Mouse (Mus musculus) lung, postnatal 25 days (tissue): ENCODE results near the gene Wdr43.

ENCODE experiments used
- DNase-seq: peaks from one replicate; pipeline ENCODE4 v3.0.0; 2022; ENCODE audit warnings: low spot score

Wdr43 gene

DNA sequence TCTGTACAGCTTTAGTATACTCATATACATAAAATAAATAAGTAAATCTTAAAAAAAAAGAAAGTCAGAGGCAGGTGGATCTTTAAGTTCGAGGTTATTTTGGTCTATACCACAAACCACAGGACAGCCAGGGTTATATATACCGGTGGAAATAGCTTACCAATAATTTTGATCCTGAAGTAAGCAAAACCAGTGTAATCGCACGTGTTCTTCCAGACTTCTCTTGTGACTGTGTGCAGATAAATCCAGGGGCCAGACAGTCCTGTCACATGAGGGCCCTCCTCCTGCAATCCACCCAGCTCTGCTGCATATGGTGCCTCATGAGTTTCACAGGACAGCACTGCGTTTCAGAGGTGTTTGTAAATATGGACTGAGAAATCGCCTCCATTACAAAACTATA is 47.8 kb downstream of the Wdr43 start:
- no peak for DNase-seq

DNA sequence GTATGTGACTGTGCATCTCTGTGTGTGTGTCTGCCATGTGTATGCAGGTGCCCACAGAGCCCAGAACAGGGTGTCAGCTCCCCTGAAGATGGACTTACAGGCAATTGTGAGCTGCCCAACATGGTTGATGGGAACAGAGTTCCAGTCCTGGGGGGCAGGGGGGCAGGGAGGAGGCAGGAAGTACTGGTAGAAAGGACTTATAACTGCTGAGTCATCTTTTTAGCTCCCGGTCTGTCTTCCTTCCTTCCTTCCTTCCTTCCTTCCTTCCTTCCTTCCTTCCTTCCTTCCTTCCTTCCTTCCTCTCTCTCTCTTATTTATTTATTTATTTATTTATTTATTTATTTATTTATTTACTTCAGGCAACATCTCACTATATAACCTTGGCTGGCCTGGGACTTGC is 48.5 kb downstream of the Wdr43 start:
- no peak for DNase-seq

DNA sequence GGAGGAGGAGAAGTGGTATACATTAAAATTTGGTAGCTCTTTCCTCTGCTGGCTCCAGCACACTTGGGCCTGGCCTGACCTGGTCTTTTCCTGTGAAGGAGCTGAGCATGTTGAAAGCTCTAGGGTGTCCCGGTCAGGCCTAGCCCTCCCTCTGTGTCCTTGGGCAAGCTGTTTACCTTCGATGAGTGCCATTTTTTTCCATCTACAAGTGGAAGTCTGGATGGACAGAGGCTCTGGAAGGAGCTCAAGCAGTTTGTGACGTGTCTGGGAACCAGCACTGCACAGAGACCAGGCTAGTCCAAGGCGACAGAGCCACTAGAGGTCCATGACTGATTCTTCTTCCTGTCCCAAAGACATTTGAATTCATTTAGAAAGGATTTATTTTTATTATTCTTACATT is 49.5 kb downstream of the Wdr43 start:
- peak; percentile 74 for DNase-seq

DNA sequence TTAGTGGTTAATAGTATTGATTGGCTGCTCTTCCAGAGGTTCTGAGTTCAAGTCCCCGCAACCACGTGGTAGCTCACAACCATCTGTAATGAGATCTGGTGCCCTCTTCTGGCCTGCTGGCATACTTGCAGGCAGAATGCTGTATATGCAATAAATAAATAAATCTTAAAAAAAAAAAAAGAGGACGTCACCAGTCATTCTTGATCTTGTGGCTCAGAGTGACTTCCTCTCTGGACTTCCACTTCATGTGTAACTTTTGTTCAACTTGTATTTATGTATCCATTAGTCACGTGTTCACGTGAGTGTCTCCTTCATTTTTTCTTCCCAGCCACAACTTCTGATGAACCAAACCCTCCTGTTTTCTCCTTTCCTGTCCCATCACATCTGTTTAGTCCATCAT is 53.8 kb downstream of the Wdr43 start:
- no peak for DNase-seq

DNA sequence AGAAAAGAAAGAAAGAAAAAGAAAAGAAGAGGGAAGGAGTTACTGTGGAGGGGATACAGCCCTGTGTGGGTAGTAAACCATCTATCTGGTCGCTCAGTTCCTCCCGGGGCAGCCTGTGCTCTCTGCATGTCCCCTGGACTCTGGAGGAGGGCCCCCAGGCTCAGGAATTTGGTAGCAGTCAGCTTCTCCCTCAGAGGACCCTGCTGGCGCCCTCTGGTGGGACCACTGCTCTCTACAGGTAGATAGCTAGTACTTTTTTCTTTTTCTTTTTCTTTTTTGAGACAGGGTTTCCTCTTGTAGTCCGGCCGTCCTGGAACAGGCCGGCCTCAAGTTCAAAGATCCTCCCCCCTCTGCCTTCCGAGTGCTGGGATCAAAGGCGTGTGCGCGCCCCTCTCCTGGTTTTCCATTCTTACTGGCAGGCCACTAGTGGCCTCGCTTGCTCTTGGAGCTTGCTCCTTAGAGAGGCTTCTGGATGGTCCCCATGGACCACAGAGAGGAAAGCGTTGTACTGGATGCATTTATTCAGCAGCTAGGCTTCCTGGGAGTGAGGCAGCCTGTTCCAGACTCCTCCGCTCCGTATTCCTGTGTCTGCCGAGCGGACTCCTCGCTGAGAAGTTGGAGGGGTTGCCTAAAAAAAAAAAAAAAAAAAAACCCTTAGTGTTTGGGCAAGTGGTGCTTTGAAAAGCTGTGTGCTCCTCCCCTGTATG is 56.3 kb downstream of the Wdr43 start:
- peak; percentile 50 for DNase-seq

DNA sequence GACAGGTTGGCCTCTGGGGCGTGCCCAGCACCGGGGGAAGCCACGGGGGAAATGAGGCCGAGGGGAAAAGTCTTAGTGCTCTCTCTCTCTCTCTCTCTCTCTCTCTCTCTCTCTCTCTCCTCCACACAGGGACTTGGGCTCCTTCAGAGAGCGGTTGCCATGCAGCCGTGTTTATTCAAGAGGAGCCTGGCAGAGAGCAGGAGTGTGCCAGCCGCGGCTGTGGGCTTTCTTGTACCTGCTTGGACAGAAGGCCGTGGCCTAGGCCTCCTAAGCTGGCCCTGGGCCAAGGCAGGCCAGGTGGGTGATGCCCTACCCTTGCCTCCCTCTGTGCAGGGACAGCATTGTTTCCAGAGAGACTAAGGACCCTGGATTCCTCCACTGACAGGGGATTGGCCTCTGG is 57.4 kb downstream of the Wdr43 start, which contains the start of gene Togaram2:
TSS of gene Togaram2 (plus strand) at position 170 of the 400 bp plus-strand sequence.
- peak; percentile 57 for DNase-seq

DNA sequence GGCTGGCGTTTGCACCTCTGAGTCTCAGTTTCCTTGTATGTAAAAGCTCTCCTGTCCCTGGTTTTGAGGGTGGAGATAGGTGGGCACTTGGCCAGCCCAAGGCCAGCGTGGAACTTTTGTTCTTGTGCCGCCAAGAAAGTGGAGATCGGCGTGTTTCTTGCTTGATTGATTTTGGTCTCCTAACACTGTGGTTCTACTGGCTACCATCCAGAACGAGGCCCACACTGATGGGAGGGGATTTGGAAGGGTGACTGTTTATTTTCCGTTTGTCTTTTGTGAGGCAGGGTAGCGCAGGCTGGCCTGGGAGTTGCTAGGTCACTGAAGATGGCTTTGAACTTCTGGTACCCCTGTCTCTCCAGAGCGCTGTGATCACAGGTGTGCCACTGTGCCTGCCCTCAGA is 58.2 kb downstream of the Wdr43 start:
- DNase-seq: no peak

DNA sequence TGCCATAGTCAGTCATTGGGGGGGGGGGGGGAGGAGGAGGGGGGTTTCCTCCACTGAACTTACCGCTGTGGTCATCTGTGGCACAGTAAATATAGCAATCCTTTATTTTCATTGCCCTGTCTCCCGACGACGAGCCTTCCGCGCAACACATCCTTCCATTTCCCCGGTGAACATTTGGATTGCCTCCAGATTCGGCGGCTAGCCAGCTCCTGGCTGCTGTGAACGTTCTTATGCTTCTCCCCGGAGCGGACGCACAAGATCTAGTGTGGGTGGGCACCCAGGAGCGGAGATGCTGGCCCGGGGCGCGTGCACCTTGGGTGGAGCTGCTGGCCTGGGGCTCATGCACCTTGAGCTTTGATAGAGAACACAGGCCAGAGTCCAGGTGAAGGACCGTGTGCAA is 59.2 kb downstream of the Wdr43 start:
- DNase-seq: peak; percentile 37

DNA sequence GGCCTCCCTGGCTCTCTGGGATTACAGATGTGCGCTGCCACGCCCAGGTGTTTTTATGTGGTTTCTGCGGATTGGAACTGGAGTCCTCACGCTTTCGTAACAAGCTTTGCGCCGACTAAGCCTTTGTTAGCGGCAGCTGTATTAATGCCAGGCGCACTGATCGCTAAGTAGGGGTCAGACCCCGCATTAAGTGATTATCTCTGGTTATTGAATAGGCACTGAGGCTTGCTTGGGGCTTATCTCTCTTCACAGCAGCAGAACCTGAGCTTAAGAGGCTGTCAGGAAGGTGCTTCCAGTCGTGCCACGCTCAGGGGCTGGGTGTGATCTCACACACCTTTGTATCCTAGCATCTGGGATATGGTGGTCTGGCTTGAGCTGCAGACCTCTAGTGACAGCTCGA is 66.0 kb downstream of the Wdr43 start:
- no peak for DNase-seq

DNA sequence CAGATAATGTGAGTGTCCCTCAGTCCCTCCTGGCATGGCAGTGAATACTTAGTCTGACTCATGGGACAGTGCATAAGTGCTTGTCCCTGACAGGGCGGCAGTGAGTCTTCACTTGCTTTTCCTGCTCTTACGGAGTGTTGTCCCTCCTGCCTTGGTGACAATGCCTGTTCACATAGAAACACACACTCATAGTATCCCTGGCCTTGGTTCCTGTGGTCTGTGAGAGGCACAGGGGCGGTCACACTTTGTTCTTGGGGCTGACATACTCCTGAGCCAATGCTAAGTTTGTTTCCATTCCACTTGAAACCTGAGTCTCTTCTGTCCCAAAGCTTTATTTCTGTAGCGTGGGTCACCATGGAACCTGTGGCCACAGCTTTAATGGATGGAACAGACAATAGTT is 66.7 kb downstream of the Wdr43 start:
- peak; percentile 38 for DNase-seq

DNA sequence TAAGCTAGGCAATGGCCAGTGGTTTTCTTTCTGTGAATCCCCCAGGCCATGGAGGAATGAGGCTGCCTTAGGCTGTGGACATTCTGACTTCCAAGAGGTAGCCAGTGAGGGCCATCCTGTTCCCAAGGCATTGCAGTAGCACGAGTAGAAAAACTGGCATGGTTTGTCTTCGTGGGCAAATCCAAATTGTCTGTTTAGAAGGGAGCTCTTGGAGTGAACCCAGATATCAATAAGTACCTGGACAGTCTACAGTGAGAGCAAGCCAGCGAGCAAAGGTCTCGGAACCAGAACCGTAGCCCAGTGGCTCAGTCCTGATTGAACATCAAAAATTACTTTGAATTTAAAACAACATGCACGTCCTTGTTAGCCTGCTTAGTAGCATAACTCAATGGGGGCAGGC is 67.6 kb downstream of the Wdr43 start:
- DNase-seq: no peak

DNA sequence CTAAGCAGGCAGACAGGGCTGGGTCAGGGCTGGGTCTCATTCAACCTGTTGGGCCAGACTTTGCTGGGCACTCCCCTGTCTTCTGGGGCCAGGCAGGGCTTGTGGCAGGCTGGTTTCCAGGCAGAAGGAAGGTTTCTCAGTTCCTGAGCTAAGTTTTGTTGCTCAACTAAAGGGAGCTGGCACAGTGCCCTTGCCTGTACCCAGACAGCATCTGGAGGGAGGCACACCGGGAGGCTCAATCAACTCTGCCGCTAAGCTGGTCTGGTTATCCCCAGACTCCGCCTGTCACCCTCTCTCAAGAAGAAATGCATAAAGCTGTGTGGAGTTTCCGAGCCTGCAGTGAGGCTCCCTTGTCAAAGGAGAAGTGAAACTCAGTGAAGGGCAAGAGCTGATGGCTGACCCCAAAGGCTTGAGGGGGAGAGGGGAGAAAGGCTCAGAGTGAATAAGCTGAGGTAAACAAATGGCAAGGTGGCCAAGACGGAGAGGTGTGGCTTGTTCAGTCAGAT is 68.5 kb downstream of the Wdr43 start:
- peak; percentile 68 for DNase-seq

DNA sequence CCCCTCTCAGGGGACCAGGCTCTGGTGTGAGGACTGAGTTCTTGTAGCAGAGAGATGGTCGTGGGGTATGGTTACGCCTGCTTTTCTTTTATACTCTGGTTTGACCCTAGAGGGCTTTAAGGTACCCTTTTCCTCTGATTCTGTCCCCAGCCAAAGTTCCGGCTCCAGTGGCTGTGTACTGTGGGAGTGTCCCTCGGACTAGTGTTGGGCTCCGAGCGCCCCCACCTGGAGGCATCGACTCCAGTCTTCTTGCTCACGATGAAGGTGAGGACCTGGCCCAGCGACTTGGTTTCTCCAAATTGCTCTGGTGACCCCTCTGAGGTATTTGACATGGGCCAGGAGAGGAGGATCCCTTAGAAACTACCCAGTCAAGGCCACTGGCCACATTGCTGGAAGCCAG is 71.7 kb downstream of the Wdr43 start:
- DNase-seq: no peak

DNA sequence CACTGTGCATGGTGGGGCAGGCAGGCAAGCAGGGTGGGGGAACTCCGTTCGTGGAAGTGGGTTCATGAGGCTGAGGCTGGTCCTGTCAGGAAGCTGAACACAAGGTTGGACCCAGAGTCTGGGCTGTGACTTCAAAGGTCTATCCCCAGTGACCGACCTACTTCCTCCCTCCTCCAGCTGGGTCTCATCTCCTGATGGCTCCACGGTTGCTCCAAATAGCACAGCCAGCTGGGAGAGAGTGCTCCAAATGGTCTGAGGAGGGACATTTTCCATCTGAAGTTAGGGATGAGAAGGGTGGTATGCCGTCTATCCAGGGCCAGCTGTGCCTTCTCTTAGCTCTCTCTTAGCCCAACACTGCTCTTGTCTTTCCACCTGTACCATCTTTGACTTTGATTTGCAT is 74.2 kb downstream of the Wdr43 start:
- peak; percentile 76 for DNase-seq

DNA sequence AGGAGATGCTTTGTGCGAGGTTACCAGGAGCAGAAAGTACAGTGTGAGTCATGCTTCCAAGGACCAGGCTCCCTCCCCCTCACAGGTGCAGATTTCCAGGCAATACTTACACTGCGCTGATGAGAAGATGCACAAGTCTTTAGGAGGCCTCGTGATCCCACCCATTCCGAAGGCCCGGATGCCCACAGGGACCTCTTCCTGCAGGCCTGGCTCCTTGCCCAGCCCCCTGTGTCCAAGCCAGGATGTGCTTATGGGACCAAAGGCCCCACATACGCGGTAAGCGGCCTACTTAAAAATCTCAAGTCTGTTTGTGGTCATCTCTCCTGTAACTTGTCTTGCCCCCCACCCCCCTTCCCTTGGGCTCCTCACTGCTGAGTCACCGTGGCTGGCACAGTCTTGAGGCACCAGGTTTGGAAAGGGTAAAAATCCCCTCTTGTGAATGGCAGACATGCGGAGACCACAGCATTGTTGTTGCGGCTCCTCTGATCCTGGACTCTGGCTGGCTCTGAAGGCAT is 75.7 kb downstream of the Wdr43 start:
- no peak for DNase-seq

DNA sequence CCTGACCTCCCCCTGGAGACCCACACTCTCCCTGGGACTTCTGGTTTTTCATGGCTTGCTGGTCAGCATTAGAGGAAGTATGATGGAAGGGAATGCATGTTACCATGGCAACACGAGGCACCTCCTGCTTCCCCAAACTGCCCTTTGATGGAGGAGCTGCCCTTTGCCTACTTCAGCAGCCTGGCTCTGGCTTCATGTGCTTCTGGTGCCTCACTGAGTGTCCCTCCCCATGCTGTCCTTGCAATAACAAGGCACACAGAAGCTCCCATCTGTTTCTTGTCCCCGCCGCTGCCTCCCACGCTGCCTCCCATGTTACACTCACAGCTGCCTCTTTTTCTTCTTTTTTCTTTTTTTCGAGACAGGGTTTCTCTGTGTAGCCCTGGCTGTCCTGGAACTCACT is 77.6 kb downstream of the Wdr43 start:
- peak; percentile 50 for DNase-seq

DNA sequence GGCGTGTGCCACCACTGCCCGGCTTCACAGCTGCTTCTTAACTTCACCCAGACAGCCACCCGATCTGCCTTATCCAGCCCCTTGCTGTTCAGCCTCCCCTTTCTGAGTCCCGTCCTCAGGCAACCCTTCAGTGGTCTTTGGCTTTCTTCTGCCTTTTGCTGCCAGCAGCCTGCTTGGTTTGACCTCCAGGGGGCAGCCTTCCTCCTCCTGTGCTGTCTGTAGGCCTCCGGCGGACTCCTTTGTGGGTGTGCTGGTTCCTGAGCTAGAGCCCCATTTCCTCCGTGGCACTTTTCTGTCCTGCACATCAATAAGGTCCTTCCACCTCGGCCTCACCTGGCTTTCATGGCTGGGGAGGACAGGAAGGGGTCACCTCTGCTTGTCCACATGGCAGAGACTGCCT is 78.1 kb downstream of the Wdr43 start:
- DNase-seq: no peak

DNA sequence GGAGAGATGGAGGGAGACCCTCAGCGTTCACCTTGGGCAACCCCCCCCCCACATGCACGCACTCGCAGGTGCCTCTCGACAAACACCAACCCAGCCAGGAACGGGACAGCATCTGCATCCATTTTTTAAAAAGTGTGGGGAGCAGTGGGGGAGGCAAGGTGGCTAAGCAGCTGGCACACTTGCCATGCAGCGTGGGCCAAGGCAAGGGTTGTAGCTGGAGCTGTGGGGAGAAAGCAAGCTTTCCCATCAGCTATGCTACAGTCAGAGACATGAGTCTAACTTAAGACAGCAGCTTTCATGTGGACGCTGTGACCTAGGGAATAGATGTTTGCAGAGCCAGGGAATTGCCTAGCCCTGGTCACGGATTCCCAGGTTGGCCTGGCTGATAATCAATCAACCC is 79.5 kb downstream of the Wdr43 start:
- DNase-seq: no peak

DNA sequence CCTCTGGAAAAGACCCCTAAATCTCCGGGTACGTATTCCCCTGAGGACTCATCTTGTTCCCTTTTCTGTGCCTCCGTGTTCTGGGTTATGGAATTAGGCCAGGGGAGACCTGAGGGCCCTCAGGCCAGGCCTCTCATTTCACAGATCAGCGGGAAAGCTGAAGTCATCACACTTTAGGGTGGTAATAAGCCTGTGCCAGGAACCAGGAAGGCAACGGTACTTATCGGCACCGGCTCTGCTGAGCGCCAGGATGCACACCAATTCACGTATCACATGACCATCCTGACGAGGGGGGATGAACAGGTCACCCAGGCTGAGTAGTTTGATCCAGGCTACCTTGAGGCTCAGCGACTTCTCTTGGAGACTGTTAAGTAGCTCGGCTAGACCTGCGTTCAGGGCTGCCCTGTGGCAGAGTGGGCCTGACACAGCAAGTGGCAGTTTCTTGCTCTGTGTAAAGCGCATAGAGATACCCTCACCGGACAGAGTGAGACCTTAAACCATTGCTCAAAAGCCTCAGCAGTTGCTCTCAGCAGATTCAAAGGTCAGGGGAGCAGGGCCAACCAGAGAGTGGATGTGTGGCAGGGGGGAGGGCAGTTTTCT is 80.1 kb downstream of the Wdr43 start:
- no peak for DNase-seq

DNA sequence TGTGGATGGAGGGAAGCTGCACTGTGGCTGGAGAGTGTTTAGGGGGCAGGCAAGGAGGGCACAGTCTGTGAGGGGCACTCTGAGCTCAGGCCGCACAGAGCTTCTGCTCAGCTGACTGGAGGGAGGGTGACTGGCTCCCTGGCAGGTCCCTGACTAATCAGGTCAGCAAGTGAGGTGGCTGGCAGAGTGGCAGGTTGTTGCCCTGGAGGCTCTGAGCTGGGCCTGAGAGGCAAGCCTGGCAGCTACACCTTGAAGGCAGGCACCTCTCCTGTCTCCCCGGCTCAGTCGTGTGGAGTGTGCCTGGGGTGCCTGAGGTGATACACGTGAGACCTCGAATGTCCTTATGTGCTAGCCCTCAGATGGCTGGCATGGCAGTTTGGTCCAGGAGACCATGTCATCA is 80.7 kb downstream of the Wdr43 start:
- no peak for DNase-seq

DNA sequence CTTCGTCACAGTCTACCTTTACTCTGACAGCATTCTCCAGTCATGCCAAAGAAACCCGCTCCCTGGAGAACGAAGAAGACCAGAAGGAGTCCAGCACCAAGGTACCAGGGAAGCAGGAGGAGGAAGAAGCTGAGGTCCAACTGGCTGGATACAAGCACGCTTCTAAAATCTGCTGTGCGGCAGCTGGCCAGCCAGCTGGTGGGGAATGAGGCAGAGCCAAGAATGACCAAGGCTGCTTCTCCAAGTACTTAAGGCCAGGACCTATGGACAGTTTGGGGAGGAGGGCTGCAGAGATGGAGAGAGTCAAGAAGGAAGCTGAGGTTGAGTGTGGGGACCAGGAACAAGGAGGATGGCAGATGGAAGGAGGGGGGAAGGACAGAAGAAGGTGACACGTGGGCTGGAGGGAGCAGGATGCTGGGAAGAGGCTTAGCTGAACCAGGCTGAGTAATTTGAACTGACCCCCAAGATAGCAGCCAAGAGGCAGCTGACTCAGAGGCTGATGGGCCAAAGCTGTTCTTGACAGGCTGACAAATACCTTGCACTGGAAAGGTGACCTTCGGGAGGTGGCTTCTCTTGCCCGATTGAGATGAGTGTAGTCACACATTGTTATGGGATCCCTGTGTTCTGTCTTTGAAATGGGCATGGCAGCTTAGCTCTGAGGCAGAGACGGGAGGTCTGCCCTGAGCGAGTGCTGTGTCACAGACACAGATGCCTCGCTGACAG is 82.4 kb downstream of the Wdr43 start:
- DNase-seq: no peak

DNA sequence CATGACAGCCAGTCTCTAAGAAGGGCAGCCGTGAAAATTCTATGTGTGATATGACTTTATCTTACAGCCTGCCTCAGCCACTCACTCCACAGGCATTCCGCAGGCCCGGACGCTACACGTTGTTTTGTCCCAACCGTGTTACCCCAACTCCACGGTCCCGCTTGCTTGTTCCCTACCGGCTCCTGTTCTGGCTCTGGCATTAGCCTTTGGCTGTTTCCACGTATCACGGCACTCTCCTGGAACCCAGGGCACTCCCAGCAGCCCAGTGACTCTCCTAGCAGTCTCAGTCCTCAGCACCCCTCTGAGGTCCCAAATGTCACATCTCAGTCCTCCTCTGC is 82.9 kb downstream of the Wdr43 start:
- no peak for DNase-seq

DNA sequence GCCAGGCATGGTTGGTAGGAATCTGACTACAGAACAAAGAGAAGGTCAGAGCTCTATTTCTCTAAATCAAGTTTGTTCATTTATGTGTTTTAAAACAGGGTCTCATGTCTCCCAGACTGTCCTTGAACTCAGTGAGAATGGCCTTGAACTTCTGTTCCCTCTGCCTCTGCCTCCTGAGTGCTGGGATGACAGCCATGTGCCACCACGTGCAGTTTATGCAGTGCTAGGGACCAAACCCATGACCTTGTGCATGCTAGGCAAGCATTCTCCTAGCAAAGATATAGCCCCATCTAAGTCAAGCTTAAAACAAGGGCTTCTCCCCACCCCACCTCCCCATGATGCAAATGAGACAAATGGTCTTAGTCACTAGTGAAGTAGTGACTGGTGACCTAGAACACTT is 89.4 kb downstream of the Wdr43 start:
- no peak for DNase-seq
